Comparison of ENCODE assay signal across 10 mouse cellular contexts in genomic region chr10:62603233-62604030, GRCm38 (mm10). TPM values are rescaled to one million over a fixed set of nuclear protein-coding genes. Genes with fewer than 3 reads are reported as not detected.
A peak's percentile ranks its signal among the peaks of the same experiment; 100 is the strongest.
DNase-seq lines count a peak whose midpoint lies in the region; ATAC-seq and TF ChIP-seq lines count a peak whose summit lies in the region.
"Had no signal": no experiment of that assay in that cellular context is flagged by ENCODE, and none has a peak within 500 bp of the region (broad histone marks: within the 10 kb centered on the region; RNA-seq: fewer than 3 reads in every experiment).

No protein-coding gene starts in this region.

- 91% methylated on average over 12 of the region's 12 CpGs for WGBS in hindbrain, embryonic 13.5 days
- WGBS in hindbrain, embryonic 12.5 days, result 91% methylated on average over 12 of the region's 12 CpGs
- 66% methylated on average over 12 of the region's 12 CpGs for WGBS in bone marrow, adult 2 months
- WGBS in liver, postnatal 0 days (ENCODE audit: insufficient replicate concordance), result 67% methylated on average over 12 of the region's 12 CpGs

- DNase-seq in A20 (ENCODE audit: low read depth, low spot score), result peak; percentile 49
- DNase-seq in liver, postnatal 0 days, result no peak
- no peak for DNase-seq in left cerebral cortex, postnatal 14 days (ENCODE audit: low spot score in 2 of 2)
- DNase-seq in cerebellum, postnatal 4 days (ENCODE audit: low spot score in 2 of 2), result no peak
- DNase-seq: adrenal gland, postnatal 14 days; cerebellum, adult 18-20 months had no signal

- intact Hi-C loops in left cerebral cortex, postnatal 14 days (cut with DNase I), result no loop called here

- no peak for ATAC-seq in hindbrain, embryonic 13.5 days (ENCODE audit: low FRiP score)
- no peak for ATAC-seq in hindbrain, embryonic 12.5 days (ENCODE audit: low FRiP score)
- no peak for ATAC-seq in liver, postnatal 0 days

- no peak overlapping the region for H3K4me3 ChIP-seq in hindbrain, embryonic 13.5 days
- no peak overlapping the region for H3K4me3 ChIP-seq in hindbrain, embryonic 12.5 days
- peak overlapping the region; percentile 24 for H3K4me3 ChIP-seq in bone marrow, adult 2 months (replicated peaks; ENCODE audit: control insufficient read depth, low read depth, low read length)
- peak overlapping the region; percentile 73 for H3K4me3 ChIP-seq in liver, postnatal 0 days (ENCODE audit: low read depth, low read length)

- peaks cover 27% of the 10 kb centered on the region for H3K4me1 ChIP-seq in hindbrain, embryonic 13.5 days (replicated peaks)
- H3K4me1 ChIP-seq in hindbrain, embryonic 12.5 days, result peaks cover 15% of the 10 kb centered on the region
- H3K4me1 ChIP-seq in bone marrow, adult 2 months (ENCODE audit: control insufficient read depth, insufficient read depth, low read length), result no peaks in the 10 kb centered on the region; the same call in 1 of the 2 replicates
- peaks cover 17% of the 10 kb centered on the region for H3K4me1 ChIP-seq in liver, postnatal 0 days (ENCODE audit: insufficient read depth)

- H3K36me3 ChIP-seq in hindbrain, embryonic 13.5 days, result peaks cover 2% of the 10 kb centered on the region
- peaks cover 5% of the 10 kb centered on the region for H3K36me3 ChIP-seq in hindbrain, embryonic 12.5 days
- peaks cover 2% of the 10 kb centered on the region; the same call in 1 of the 2 replicates for H3K36me3 ChIP-seq in liver, postnatal 0 days (replicated peaks; ENCODE audit: insufficient read depth, low read length)

- no peak for TF ChIP-seq POLR2A in bone marrow, adult 2 months (IDR thresholded peaks at IDR 0.05; ENCODE audit: borderline replicate concordance, control insufficient read depth, low read depth, low read length)

- H3K27ac ChIP-seq in hindbrain, embryonic 13.5 days, result no peak overlapping the region
- no peak overlapping the region for H3K27ac ChIP-seq in hindbrain, embryonic 12.5 days
- no peak overlapping the region for H3K27ac ChIP-seq in bone marrow, adult 2 months (ENCODE audit: control insufficient read depth, insufficient read depth, low read depth, low read length, poor library complexity)
- H3K27ac ChIP-seq in liver, postnatal 0 days (ENCODE audit: low read depth), result no peak overlapping the region
- H3K27ac ChIP-seq: heart, embryonic 15.5 days had no signal

- TF ChIP-seq CTCF in bone marrow, adult 2 months (IDR thresholded peaks at IDR 0.05; ENCODE audit: control insufficient read depth, insufficient read depth, low read length), result no peak
- TF ChIP-seq CTCF in liver, postnatal 0 days (IDR thresholded peaks at IDR 0.05; ENCODE audit: low read depth), result no peak

- H3K4me2 ChIP-seq in hindbrain, embryonic 13.5 days, result 0 out of 2 replicates have a peak overlapping the region, but pooled peaks have one; percentile 91
- H3K4me2 ChIP-seq in hindbrain, embryonic 12.5 days (replicated peaks), result no peak overlapping the region
- H3K4me2 ChIP-seq in liver, postnatal 0 days (ENCODE audit: low read depth, low read length), result peak overlapping the region; percentile 96

- H3K9ac ChIP-seq in hindbrain, embryonic 13.5 days, result no peak overlapping the region
- no peak overlapping the region for H3K9ac ChIP-seq in hindbrain, embryonic 12.5 days
- H3K9ac ChIP-seq in liver, postnatal 0 days (replicated peaks), result no peak overlapping the region; the same call in 1 of the 2 replicates

- no peak for TF ChIP-seq EP300 in liver, postnatal 0 days (IDR thresholded peaks at IDR 0.05; ENCODE audit: low read depth)

- H3K9me3 ChIP-seq in hindbrain, embryonic 13.5 days, result no peaks in the 10 kb centered on the region
- H3K9me3 ChIP-seq in hindbrain, embryonic 12.5 days (replicated peaks), result no peaks in the 10 kb centered on the region
- H3K9me3 ChIP-seq in liver, postnatal 0 days (ENCODE audit: low read length), result no peaks in the 10 kb centered on the region
- H3K9me3 ChIP-seq: heart, embryonic 15.5 days had no signal

- no peaks in the 10 kb centered on the region for H3K27me3 ChIP-seq in hindbrain, embryonic 13.5 days
- no peaks in the 10 kb centered on the region for H3K27me3 ChIP-seq in hindbrain, embryonic 12.5 days
- no peaks in the 10 kb centered on the region for H3K27me3 ChIP-seq in liver, postnatal 0 days (ENCODE audit: insufficient read depth, low read length)
- H3K27me3 ChIP-seq: heart, embryonic 15.5 days had no signal

RNA-seq across cellular contexts. Expression of gene Ddx21, which starts 1.4 kb away (rescaled TPM):
- polyA plus RNA-seq in hindbrain, embryonic 13.5 days (2015; fragmentation: Nextera tagmentation; extraction: Ambion mirVana), result 17.1 and 17.7 TPM in 2 replicates
- polyA plus RNA-seq in hindbrain, embryonic 12.5 days (2016; fragmentation: Nextera tagmentation; extraction: Ambion mirVana), result 25.3 TPM in 2 replicates
- 22.0 and 36.6 TPM in 2 replicates for polyA plus RNA-seq in bone marrow, adult 2 months (2011; ENCODE audit: insufficient read depth, insufficient read length, low replicate concordance, missing spikeins)
- 7.2 and 8.3 TPM in 2 replicates for polyA plus RNA-seq in liver, postnatal 0 days (2015; fragmentation: Nextera tagmentation; extraction: Ambion mirVana)
- total RNA-seq in left cerebral cortex, postnatal 14 days (2021), result 10 to 100 TPM; 23.6 to 24.0 TPM

RNA-seq across cellular contexts. Expression of gene Kif1bp, which starts 25.2 kb away (rescaled TPM):
- polyA plus RNA-seq in hindbrain, embryonic 13.5 days (2015; fragmentation: Nextera tagmentation; extraction: Ambion mirVana), result 66.8 and 68.0 TPM in 2 replicates
- polyA plus RNA-seq in hindbrain, embryonic 12.5 days (2016; fragmentation: Nextera tagmentation; extraction: Ambion mirVana), result 74.3 and 74.7 TPM in 2 replicates
- 6.1 TPM in 2 replicates for polyA plus RNA-seq in bone marrow, adult 2 months (2011; ENCODE audit: insufficient read depth, insufficient read length, low replicate concordance, missing spikeins)
- 6.5 and 7.2 TPM in 2 replicates for polyA plus RNA-seq in liver, postnatal 0 days (2015; fragmentation: Nextera tagmentation; extraction: Ambion mirVana)
- 100 to 1,000 TPM; 167 to 172 TPM for total RNA-seq in left cerebral cortex, postnatal 14 days (2021)

RNA-seq across cellular contexts. Expression of gene Ddx50, which starts 47.6 kb away (rescaled TPM):
- 92.3 and 93.7 TPM in 2 replicates for polyA plus RNA-seq in hindbrain, embryonic 13.5 days (2015; fragmentation: Nextera tagmentation; extraction: Ambion mirVana)
- 130 and 135 TPM in 2 replicates for polyA plus RNA-seq in hindbrain, embryonic 12.5 days (2016; fragmentation: Nextera tagmentation; extraction: Ambion mirVana)
- 29.3 and 48.0 TPM in 2 replicates for polyA plus RNA-seq in bone marrow, adult 2 months (2011; ENCODE audit: insufficient read depth, insufficient read length, low replicate concordance, missing spikeins)
- polyA plus RNA-seq in liver, postnatal 0 days (2015; fragmentation: Nextera tagmentation; extraction: Ambion mirVana), result 33.7 and 35.3 TPM in 2 replicates
- total RNA-seq in left cerebral cortex, postnatal 14 days (2021), result 10 to 100 TPM; 83.6 to 83.7 TPM

Comparison
In these comparisons a context has a peak if more than half of its experiments do, and no peak if none do; other contexts are left out.
1. H3K4me3 ChIP-seq: peak in bone marrow, adult 2 months (single experiment) and liver, postnatal 0 days (single experiment); none in hindbrain, embryonic 13.5 days (single experiment) and hindbrain, embryonic 12.5 days (single experiment).